Mouse (Mus musculus): ENCODE measurements around the gene Hfe.
"Not testable (repeated sequence)": the region's sequence is repeated elsewhere in the genome, so short reads cannot be mapped to it uniquely, and the experiment has no call there.

The Hfe gene

DNA sequence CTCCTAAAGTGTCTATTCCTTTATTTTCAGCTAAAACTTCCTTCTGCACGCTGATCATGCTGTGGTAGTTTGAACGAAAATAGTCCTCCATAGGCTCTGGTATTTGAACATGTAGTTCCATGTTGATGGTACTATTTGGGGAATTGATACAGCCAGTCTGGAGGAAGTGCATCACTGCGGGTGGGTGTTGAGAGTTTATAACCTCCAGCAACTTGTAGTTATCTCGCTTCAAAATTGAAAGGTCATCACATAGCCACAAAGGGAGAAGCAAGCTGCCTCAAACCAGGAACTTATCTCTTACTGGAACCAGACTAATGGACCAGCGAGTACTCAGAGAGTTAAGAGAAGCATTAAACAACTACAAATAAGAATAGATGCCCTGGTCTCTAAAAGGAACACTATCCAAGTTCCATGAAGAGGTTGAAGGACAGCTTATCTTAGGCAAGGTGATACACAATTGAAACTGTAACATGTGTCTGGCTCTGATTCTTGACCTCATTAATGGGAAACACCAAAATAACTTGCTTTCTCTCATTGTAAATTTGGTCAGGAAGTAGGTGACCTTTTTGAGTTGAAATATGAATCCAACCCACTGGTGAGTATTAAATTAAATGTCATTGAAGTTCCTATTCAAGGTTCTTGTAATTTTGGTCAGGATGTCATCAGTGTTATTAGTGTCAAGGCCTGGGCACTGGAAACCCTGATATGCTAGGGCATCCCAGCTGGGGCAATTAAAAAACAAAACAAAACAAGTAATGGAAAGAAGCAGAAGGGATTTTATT lies 5.8 kb upstream of the Hfe start:
- DNase-seq (ENCODE audit: low spot score in 2 of 2): no peak

- DNase-seq (ENCODE audit: low spot score in 2 of 2): peak in 1 of 2 experiments; percentile 11
These were observed 810 bp downstream of the Hfe start for GRCm38 (mm10) chr13:23709714-23710373.

DNA sequence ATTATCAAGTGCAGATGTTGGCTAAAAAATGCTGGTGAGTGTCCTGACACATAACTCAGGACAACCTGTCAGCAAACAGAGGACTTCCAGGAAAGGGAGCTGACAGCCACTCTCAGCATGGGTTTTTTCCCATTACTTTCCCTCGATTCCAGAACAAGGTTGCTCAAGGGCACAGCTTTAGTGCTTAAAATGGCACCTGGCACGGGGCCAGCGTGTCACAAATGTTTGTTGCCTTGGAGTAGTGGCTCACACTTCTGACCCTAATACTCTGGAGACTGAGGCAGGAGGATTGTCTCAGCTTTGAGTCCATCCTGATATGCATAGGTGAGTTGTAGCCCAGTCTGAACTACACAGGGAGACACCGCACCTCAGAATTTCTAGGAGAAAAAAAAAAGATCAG lies 2.0 kb downstream of the Hfe start:
- no peak for DNase-seq (ENCODE audit: low spot score in 2 of 2)

DNA sequence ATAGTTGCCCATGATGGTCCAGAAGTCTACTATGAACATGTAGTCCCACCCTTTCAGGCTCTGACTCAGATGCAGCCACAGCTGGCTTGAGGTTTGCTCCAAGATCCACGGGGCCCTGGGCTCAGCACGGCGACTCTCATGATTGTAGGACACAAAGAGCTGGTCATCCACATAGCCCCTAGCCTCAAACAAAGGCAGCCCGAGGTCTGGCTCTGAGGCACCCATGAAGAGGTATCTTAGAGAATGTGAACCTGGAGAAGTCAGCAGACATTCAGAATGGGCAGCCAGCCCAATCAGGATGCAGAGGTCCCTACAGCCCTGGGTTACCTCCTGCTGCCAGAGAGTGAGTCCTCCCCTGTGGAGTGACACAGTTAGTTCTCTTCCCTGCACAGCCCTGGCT lies 2.6 kb downstream of the Hfe start:
- no peak for DNase-seq (ENCODE audit: low spot score in 2 of 2)

DNA sequence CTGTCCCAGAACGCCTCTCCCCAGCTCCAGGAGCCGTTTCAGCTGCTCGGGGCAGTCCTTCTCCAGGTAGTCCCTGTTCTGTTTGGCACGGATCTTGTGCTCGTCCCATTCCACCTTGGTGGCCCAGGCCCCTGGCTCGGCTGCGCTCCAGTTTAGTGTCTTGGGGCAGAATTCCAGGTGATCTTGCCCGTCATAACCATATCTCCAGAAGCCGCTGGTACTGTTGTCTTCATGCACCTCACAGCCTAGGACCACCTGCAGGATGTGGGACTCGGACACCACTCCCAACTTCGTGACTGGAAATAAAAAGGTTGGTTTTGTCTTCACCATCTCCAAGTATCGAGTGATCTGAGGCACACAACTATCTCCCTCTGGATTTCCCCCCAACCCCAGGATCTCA lies 3.9 kb downstream of the Hfe start:
- no peak for DNase-seq (ENCODE audit: low spot score in 2 of 2)

DNA sequence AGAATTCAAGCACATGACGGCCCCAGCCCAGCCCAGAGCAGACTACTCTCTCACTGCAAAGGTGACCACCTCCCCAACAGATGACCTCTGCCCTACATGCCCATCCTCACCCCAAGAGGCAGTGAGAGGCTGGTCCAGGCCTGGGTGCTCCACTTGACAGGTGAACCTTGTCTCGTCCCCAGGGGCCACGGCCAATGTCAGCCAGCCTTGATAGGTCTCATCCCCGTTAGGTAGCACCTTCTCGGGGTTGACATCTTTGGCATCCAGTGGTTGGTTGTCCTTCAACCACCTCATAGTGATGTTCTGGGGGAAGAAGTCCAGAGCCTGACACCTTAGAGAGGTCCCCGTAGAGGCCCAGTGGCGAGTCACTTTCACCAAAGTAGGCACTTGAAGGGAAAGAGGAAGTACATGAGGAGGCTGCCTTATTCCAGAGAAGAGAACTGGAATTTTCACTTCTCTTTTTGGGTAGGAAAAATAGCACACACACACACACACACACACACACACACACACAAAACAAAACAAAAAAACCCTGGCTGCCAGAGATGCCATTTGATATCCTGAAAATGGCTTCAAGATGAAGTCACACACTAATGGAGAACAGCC lies 4.8 kb downstream of the Hfe start:
- DNase-seq (ENCODE audit: low spot score in 2 of 2): no peak

DNA sequence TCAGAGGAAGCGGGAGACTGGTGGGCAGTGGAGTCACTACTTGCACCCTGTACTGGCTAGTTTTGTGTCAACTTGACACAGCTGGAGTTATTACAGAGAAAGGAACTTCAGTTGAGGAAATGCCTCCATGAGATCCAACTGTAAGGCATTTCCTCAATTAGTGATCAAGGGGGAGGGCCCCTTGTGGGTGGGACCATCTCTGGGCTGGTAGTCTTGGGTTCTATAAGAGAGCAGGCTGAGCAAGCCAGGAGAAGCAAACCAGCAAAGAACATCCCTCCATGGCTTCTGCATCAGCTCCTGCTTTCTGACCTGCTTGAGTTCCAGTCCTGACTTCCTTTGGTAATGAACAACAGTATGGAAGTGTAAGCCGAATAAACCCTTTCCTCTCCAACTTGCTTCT lies 7.9 kb downstream of the Hfe start:
- DNase-seq (ENCODE audit: low spot score in 2 of 2): not testable (repeated sequence)

DNA sequence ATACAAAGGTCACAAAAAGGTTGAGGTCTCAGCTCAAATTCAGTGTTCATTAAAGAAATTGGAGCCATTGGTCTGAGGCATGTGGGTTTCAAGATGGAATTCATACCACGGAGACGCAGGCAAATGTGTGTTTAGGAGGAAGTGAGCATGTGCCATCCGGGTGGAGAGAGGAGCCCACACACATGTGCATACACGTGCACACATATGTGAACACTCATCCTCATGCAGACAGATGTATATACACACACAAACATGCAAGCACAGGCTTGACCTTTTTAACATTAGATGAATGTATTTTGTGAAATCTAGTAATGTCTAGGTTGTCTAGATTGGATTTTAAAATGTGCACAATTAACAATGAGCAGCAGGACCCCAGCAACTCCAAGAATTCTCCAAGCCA lies 8.4 kb downstream of the Hfe start:
- DNase-seq (ENCODE audit: low spot score in 2 of 2): no peak

DNA sequence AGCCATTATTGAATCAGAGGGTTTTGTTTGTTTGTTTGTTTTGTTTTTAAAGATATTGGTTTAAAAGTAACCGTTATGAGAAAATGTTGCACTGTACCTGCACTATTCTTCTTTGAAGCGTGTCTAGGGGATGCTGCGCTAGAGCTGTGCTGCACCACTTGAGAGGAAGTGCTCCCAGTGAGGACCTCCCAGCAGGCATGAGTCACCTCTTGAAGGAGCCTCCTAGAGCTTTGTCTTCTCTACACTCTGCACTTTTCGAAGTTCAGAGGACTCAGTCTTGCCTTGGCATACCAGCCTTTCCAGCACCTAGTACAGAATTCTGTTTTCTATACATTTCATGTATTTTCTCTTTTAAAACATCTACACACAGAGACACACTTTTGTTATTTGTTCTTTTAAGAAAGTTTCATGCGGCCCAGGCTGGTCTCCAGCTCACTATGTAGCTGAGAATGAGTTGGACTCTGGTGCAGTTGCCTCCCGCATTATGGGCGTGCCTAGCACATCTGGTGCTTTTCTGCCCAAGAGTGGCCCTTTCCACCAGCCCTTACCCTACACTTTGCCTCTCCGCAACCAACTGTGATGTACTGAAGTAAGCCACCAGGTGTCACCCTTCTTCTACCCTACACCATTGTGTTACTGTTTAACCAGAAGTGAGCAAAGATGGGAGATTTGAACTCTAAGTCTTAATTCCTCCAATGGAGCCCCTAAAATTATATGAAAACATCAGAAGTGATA lies 9.7 kb downstream of the Hfe start:
- DNase-seq (ENCODE audit: low spot score in 2 of 2): peak; percentile 83 to 84

GRCm38 (mm10) chr13:23699767-23700166 lies 10.9 kb downstream of the Hfe start:
- no peak for DNase-seq (ENCODE audit: low spot score in 2 of 2)

DNA sequence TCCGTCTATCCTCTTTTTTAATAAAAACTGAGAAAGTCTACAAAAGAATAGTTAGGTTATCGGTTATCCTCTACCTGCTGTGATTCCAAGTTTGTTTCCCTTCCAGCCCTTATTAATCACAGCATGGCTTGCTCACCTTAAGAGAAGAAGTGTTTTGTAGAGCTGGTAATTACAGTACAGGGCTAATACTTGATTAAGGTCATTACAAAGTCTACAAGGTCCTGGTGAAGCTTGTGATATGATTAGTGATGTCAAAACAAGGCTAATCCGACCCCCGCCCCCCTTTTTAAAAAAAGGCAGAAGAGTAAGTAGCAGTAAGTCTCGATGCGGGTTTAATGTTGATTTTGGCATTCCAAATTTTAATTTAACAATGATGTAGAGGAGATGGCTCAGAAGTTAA lies 11.7 kb downstream of the Hfe start:
- DNase-seq (ENCODE audit: low spot score in 2 of 2): no peak

DNA sequence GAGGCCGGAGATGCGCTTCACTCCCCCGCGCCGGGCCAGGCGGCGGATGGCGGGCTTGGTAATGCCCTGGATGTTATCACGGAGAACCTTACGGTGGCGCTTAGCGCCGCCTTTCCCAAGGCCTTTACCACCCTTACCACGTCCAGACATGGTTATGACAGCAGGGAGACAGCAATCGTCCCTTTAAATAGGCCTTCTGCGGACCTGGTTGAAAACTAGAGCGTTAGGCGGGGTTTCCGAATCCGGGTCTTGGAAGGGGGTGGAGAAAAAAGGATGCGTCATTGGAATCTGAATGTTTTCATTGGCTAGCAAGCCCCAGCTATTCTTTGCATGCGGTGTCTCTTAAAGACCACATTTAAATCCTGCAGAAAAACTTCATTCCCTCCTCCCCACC lies 12.4 kb downstream of the Hfe start, which contains the start of gene Hist1h4c:
Gene Hist1h4c (minus strand): TSS at position 155 of the 394 bp plus-strand sequence.
- DNase-seq (ENCODE audit: low spot score in 2 of 2): peak; percentile 99

DNA sequence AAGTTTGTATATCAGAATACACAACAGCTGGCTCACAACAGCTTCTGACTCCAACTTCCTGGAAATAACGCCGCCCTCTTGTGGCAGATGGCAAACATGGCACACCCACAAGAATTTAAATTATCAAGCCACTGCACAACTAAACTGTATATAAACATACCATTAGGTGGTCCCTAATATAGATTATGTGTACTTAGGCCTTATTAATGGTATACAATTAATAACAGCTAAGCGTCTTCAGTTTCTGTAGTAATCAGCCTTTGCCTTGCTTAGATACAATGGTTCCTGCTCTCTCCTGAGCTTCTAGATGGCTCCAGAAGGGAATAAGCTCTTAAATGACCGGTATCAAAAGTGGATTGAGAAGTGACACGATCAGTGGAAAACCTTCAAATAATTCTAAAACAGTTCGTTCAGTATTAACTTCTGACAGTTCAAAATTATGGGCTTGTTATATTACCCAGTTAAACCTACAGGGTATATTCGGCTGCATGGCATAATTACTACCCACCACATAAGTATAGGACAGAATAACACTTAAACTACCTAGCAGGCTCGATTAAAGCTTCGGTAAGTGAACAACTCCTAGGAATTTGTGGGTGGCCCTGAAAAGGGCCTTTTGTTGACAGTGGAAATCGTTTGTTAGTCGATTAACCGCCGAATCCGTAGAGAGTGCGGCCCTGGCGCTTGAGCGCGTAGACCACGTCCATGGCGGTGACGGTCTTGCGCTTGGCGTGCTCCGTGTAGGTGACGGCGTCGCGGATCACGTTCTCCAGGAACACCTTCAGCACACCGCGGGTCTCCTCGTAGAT lies 13.0 kb downstream of the Hfe start:
- peak; percentile 64 to 74 for DNase-seq (ENCODE audit: low spot score in 2 of 2)

DNA sequence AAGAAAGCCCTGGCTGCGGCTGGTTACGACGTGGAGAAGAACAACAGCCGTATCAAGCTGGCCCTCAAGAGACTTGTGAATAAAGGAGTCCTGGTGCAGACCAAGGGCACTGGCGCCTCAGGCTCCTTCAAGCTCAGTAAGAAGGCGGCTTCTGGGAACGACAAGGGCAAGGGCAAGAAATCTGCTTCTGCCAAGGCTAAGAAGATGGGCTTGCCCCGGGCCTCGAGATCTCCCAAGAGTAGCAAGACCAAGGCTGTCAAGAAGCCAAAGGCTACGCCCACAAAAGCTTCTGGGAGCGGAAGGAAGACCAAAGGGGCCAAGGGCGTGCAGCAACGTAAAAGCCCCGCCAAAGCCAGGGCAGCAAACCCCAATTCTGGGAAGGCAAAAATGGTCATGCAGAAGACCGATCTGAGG lies 14.6 kb downstream of the Hfe start:
- no peak for DNase-seq (ENCODE audit: low spot score in 2 of 2)

DNA sequence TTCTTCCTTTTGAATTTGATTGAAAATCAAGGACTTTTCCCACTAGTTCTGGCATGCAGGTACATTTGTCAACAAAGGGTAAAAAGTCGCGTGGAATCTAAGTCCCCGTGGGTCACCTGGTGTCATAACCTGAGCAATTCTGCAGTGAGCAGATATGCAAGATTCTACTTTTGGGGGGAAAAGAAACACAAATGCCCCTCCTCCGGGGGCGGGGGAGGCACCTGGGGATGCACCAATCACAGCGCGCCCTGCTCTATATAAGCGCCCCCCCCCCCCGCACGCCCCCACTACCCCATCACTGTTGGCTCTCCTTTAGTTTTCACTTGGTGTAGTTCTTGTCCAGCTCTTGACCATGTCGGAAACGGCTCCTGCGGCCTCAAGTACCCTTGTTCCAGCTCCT lies 15.1 kb downstream of the Hfe start, which contains the start of gene Hist1h1t:
Gene Hist1h1t (plus strand): TSS at position 301 of the 400 bp plus-strand sequence.
- no peak for DNase-seq (ENCODE audit: low spot score in 2 of 2)

- DNase-seq (ENCODE audit: low spot score in 2 of 2): no peak
These were observed 15.7 kb downstream of the Hfe start for GRCm38 (mm10) chr13:23694956-23695355.

DNA sequence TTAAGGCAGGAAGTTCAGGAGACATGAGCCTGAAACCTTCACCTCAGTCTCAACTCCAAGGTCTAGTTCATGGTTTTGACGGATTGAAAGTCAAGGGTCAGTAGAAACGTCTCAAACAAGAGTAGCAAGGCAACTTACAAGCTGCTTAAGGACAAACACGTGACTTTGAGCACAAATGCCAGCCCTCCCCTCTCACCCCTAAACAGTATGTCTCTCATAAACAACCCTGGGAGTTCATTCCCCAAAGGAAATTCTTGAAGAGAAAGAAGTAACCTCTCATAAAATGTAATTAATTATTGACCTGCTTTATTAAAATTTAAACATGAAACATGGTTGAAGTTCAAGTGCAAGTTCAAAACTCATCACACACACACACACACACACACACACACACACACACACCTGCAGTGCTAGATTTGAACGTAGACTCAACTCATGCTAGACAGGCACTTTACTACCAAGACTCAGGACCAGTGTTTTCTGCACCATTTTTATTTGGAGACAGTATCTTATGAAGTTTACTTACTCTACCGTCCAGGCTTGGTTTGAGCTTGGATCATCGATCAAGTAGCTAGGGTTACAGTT lies 16.7 kb downstream of the Hfe start:
- DNase-seq (ENCODE audit: low spot score in 2 of 2): no peak

DNA sequence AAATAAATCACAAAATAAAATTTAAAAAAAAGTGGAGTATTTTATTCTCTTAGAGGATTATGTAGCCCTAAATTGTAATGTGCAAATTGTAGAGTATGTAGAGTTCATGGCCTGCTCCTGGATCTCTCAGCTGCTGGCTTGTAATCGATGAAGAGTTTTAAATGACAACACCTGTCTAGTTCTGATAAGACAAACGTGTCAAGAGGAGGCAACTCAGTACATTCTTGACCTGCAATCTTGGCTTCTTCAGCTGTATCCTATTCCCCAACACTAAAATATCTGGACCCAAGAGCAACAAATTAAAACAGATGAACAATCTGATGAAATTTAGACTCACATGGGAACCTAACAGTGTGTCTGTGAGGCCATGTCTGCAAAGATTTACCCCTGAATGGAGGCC lies 21.2 kb downstream of the Hfe start:
- DNase-seq (ENCODE audit: low spot score in 2 of 2): no peak

- DNase-seq (ENCODE audit: low spot score in 2 of 2): no peak
These were observed 21.7 kb downstream of the Hfe start for GRCm38 (mm10) chr13:23688956-23689355.

GRCm38 (mm10) chr13:23687907-23688306 lies 22.7 kb downstream of the Hfe start:
- no peak for DNase-seq (ENCODE audit: low spot score in 2 of 2)

DNA sequence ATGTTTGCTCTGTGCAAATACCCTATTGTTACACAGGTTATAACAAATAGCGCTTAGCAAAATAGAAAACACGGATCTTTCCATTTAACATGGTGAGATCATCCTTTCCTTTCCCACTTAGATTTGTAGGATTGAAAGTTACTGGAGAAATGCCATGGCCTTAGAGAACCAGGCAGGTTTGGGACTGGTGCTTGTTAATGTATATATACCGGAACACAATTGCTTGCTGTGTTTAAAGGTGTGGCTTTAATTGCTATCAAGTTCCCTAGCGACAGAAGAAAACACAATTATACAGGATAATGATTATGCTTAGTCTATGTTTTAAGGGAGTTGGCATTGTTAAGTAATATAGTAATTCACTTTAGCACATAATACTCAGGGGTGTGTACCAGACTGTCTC lies 23.5 kb downstream of the Hfe start:
- DNase-seq (ENCODE audit: low spot score in 2 of 2): no peak

Measured in natural killer cell, adult 2 months (primary cell).